Mouse (Mus musculus): Measurements from ENCODE around the gene Dab1. TPM values are rescaled to one million over a fixed set of nuclear protein-coding genes. Genes with fewer than 3 reads are reported as not detected.

Gene Dab1
- total RNA-seq, 2 experiments from 2014 or later = 111 to 114 TPM

DNA sequence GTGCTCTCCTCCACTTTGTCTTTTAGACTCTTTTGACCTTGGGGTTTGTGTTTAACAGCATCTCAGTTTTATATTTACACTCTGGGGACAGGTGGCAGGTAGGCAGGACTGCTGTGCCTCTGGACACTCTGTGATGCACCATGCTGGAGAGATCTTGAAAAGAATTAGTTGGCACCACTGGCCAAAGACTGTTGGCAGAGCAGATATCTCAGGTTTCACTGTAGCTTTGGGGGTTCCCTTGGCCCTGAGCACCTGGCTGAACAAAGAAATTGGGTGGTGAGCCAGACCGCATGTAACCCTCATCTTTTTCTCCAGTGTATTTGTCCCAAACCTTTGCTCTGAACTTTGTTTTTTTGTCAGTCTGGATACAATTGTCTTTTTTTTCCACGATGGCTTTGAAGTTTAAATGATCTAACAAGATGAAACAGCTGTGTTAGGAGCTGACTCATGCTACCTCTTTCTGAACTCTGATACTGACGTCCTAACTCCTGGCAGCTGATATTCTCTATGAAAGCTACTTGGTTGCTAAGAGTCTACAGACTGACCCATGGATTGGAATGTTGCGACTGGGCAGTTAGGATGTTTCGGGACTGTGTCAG, 960.9 kb downstream of the Dab1 start:
- DNase-seq (ENCODE audit: low spot score in 2 of 2) = no peak
- intact Hi-C loops (cut with DNase I) = no loop called here

DNA sequence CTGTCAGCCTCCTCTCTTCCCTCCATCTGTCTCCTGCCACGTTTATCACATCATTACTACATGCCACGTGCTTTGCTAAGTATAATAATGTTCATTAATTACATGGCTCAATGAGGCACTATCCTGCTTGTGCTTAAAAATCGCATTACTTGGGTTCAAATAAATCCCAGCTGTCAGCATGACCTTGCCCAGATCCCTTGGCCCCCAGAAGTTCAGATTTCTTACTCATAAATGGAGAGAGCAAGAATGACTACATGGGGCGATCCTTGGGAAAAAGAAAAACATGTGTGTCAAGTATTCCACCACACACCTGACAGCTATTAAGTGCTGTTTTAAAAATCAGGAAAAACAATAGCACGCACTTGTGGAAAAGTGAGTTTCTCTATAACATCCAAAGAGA, 963.6 kb downstream of the Dab1 start:
- no peak for DNase-seq (ENCODE audit: low spot score in 2 of 2)
- intact Hi-C loops (cut with DNase I) = no loop called here

DNA sequence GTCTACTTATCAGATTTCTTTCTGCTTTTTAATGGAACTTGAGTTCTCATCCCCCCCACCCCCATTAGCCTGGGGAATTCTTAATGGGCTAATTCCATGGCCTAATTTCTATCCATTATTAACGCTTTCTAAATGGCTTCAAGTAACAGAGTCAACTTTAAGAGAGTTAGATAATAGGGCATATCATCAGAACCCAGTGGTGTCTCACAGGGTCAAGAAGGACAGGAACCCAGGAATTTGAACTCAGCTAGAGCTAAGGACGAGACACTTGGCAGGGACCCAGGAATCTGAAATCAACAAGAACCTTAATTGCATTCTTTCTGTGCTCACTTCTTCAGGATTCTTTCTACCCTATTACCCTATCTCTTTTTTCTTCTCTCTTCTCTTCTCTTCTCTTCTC, 968.7 kb downstream of the Dab1 start:
- intact Hi-C loops (cut with DNase I) = no loop called here
- DNase-seq (ENCODE audit: low spot score in 2 of 2) = no peak

DNA sequence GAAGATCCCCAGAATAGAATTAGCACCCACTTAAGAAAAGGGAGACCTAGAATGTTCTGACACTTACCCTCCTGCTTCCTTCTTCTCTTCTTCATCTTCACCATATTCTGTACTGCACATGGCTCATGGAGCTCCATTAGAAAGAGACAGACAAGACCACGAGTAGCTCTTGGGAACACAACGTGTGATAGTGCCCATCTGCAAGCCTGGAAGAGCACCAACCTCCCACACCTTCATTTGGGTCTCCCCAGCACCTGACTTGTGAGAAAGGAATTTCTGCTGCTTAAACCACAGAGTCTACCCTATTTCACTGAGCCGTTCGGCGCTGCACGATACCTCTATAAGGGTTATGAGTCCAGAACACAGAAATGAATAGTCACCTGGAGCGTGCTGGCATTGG, 977.8 kb downstream of the Dab1 start:
- DNase-seq (ENCODE audit: low spot score in 2 of 2) = peak in 1 of 2 experiments; percentile 62
- intact Hi-C loops (cut with DNase I) = no loop called here

DNA sequence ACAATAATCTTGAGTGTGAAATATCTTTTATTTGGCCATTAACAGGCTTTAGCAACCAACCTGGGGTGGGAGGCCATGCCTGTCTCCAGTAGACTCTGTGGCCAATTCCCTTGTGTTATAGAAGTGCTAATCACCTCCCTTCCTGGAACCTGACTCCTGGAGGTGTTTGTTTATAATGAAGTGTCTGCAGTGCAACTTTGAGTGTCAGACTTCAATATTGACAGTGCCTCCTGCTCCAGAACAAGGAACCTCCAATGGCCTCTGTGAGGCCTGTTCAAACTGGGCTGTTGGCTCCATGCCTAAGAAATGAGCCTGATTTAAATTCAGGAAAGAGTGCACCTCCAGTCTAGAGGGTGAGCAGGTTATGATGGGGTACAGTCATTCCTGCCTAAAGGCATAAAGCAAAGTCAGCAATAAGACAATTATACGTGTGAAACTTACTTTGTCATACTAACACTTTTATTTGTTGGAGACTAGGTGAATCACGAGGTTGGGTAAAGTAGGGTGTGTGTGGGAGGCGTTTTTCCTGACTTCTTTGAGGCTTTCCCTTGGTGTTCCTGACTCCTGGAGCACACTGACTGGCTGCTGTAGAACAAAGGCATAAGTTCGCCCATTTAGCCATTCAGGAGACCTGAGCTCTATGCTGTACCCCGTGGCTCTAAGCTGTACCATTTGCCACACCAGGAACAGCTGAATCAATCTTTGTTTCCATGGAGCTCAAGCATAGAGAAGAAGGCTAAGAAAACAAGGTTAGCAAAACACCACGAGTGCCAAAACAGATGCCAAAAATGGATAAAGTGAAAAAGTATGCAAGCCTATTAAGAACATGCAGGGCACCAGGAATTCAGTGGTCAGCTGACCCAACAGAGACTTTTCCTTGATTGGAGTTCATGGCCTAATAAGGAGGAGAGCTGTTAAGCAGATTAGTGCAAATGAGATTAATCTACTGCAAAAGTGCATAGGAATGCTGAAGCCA, 978.6 kb downstream of the Dab1 start:
- intact Hi-C loops (cut with DNase I) = no loop called here
- peak in 1 of 2 experiments; percentile 67 for DNase-seq (ENCODE audit: low spot score in 2 of 2)

DNA sequence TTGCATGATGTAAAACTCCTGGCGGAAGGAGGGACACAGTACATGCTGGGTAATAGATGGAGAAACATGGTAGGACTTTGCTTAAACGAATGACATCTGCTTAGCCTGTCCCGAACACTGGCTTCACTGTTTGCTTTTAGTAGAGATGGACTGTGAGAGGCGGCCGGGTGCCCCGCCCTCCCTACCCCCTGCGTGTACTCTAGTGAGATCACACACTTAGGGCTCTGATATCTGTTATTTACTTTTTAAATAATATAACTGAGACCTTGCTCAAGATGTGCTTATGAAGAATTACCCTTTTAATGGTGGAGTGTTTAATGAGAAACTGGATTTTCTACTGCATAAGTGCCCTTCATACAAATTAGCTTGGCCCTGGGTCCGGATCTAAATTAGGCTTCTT, 983.6 kb downstream of the Dab1 start:
- intact Hi-C loops (cut with DNase I) = no loop called here
- no peak for DNase-seq (ENCODE audit: low spot score in 2 of 2)

DNA sequence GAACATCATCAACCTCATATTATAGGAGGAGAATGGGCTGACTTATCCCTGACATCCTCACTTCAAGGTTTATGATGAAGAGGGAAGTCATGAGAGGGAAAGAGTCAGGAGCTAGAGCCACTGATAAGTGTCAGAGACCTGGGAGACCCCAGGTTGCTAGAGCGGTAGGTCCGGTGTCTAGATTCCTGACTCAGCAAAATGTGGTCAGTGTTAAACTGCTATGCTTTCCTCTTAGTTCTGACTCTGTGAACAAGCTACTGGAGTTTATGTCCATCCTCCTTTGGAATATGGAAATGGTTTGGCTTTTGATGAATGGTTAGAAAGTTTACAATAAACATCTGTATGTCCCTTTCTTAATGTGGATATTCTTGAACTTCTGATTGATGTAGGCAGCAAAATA, 985.1 kb downstream of the Dab1 start:
- no peak for DNase-seq (ENCODE audit: low spot score in 2 of 2)
- intact Hi-C loops (cut with DNase I) = no loop called here

DNA sequence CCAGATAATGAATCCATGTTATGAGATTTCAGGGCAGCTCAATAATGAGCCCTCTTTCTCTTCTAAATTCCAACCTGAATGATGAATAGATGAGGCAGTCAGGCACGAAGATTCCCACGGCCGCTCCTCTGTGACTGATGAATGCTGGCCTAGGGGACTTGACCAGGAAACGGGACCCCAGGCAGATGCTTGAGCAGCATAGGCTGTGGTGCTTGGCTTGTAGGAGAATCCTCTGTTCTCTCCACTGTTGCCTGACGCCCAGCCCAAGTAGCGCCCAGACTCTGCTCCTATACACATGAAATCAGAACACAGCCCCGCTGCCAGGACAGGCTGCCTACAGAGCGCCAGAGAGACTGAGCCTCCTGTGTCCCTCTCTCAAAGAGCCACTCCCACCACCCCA, 987.7 kb downstream of the Dab1 start:
- no peak for DNase-seq (ENCODE audit: low spot score in 2 of 2)
- intact Hi-C loops (cut with DNase I) = no loop called here

DNA sequence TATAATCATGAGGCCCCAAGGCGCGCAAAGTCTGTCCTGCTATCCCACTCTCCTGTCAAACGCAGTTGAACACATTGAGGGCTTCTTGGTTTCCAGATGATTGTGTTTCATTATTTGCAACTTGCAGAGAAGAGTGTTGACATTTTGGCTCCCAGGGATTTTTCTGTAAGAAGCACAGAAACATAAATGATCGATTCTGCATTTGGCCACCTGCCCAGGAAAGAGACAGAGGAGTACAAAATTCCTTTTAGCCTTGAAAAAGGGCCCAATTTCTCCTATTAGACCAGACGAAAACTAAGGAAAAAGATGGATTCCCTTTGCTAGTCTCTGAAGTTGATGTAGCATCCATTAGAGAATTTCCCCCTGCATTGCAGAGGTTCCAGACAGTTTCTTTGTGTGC, 988.5 kb downstream of the Dab1 start:
- no peak for DNase-seq (ENCODE audit: low spot score in 2 of 2)
- intact Hi-C loops (cut with DNase I) = no loop called here

DNA sequence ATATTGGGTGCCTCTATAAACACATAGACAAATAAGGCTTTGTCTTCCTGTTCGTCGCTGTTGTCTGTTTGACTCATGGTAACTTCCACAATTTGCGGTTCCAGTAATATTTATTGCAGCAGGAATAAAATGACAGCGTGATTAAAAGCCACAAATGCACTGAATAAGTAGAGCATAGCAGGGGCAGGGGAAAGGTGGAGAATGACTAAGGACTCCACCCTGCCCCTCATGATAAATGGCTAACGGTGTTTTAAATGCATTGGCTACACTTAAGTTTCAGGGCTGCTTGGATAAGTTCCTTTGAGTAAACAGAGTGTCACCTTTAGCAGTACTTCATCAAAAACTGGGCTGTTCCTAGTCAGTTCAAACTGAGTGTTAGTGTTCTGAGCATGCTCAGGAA, 1000.3 kb downstream of the Dab1 start:
- intact Hi-C loops (cut with DNase I) = no loop called here
- DNase-seq (ENCODE audit: low spot score in 2 of 2) = no peak

DNA sequence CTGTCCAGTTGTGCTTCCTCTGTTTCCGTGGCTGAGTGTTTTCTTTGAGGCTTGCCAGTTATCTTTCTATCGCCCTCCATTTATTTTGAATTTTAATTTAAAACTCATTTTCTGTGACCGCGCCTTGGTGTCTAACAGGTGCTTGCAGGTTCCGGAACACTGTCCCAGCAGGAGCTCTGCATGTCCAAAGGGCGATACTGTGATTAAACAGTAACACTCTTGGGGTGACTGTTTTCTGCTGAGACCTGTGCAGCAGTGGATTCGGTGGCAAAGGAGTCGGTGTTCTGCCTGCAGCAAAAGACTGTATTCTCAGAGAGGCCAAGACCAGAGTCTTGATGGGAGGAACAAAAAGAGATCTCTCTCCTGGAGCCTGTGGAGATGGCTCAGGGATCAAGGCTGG, 1006.2 kb downstream of the Dab1 start:
- intact Hi-C loops (cut with DNase I) = no loop called here

DNA sequence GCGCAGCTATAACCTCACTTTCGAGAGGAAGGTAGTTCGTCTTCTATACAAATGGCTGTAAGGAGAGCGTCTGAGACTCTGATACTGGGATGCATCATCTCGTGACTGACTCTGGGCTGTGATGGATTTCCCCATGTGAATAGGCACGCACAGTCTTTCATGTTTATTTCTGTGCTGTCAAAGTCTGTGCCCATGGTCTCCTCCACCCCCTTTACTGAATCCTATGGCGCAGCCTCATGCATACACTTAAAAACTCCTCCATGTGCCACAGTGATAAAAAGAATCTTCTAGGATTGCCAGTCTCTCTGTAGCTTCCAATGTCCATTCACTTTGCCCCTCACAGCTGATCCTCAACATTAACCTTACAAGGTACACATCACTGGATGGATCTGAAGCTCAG, 1009.5 kb downstream of the Dab1 start:
- intact Hi-C loops (cut with DNase I) = no loop called here

More for the DNA sequence above, 1006.2 kb downstream of the Dab1 start:
- DNase-seq (ENCODE audit: low spot score in 2 of 2) = no peak

DNA sequence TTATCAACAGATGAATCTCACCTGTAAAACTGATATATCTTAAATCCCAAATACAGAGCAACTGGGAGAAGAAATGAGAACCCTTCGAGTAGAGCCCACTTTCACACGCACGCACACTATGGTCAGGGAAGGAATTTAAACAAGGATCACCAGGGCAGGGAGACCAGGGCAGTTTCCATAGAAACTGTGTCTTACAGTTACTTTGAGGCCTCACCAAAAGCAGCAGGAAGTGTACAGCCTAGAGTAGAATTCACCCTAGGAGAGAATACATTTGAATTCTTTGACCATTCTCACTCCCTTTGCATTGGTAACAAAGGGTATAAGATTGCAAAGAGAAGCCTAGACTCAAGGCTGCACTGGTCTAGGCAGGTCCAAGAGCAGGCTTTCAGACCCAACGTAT, 1017.9 kb downstream of the Dab1 start:
- intact Hi-C loops (cut with DNase I) = no loop called here
- DNase-seq (ENCODE audit: low spot score in 2 of 2) = no peak

More for the DNA sequence above, 1009.5 kb downstream of the Dab1 start:
- DNase-seq (ENCODE audit: low spot score in 2 of 2) = no peak

DNA sequence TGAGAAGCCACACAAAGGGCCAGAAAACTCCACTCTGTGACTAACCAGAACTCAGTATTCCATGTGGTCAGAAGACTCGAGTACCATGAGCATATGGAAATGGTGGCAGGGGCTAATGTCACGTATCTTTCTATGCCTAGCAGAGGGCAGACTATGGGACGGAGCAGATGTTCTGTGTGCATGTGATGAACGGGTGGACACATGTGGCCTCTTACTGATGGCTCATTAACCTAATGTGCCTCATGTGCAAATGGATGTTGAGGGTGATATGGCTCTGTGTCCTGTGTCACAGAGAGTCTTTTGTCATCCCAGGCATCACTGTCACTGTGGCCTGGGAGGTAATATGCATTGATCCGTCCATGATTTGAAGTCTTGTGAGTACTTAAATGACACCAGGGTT, 1021.5 kb downstream of the Dab1 start:
- DNase-seq (ENCODE audit: low spot score in 2 of 2) = no peak
- intact Hi-C loops (cut with DNase I) = no loop called here

DNA sequence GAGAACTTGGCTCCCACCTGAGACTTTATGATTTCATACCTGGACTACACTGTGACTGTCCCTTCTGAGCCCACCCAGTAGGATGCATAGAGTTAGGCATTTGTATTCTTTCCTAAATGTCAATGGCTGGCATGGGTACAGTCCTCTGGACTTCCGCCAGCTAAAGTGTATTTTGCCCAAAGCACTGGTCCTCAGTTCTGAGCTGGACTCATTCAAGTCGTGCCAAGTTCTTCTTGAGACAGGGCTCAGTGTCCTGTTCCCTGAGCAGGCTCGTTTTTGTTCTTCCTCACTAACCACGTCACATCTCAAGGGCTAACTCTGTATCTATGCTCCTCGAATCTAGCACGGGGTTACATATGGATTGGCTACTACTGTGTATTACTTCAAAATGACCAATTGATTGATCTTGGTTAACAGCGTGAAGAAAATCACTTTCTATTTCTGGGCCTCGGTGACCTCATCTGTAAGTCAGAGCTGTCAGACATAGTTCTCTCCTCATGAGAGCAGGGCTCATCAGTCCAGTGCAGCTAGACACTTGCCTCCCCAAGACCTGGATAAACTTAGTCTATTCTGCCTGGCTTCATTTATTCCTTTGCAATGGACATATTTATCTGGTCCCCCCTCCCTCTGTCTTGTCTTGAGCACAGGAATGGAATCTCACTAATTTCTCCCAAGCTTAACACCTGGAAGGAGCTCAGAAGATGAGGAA, 1023.8 kb downstream of the Dab1 start:
- DNase-seq (ENCODE audit: low spot score in 2 of 2) = peak; percentile 41 to 47
- intact Hi-C loops (cut with DNase I) = no loop called here

DNA sequence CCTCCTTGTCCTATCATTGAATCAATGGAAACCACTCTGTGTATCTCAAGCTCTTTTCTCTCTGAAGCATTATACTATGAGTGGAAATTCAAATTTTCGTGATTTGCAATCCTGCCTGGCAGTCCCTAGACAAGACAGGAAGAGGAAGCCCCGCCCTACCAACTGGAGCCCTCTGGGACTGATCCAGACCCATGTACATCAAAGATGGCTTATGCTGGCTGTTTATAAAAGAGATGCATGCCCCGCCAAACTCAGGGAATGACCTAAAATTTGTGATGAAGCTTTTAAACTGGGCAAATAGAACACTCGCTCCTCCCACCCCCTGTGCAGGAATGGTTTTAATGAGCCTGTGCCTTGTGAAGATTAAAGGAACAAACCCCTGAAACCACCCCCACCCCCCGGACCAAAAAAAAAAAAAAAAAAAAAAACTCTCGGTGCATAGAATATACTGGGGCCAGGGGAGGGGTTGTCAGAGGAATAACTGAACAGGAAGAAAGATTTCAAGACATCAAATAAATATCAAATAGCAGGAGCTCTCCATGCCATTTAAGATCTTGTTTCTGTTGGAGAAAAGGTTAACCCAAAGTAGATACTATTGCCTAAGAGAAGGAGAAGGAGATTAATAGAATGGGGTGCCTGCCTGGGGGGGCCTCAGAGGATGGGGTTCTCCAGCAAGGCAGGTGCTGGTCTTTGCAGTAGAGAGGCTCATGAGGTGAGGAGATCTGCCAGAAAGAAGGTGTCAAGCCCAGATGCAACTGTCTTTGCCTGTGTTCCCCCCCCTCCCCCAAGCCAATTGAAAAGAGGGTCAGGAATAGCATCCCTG, 1024.6 kb downstream of the Dab1 start:
- DNase-seq (ENCODE audit: low spot score in 2 of 2) = peak; percentile 41 to 90
- intact Hi-C loops (cut with DNase I) = no loop called here

DNA sequence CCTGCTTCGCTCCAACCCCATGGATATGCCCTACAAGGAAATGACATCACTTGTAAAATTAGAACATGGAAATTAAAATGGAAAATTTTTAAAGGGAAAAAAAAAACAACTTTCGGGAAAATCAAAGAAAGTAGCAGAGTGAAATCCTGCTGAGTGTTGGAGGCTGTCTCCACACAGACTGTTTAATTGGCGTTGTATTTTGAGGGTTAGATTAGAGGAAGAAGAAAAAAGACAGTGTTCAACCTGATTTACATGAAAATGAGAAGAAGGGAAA, 1025.1 kb downstream of the Dab1 start:
- DNase-seq (ENCODE audit: low spot score in 2 of 2) = peak in 1 of 2 experiments; percentile 37
- intact Hi-C loops (cut with DNase I) = no loop called here

DNA sequence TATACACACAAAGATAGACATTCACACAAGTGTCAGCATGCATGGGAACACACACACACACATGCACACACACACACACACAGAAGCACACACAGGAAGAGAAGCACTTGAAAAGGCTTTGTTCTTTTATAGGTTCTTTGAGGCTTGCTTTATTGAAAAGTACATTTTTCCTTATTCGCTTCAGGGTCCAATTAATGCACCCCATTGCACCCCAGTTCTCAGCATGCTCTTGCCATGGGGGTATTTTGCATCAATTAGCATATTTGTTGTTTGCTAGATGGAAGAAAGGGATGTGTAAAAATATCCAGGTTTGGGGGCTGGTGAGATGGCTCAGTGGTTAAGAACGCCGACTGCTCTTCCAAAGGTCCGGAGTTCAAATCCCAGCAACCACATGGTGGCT, 1025.7 kb downstream of the Dab1 start:
- DNase-seq (ENCODE audit: low spot score in 2 of 2) = no peak
- intact Hi-C loops (cut with DNase I) = no loop called here

DNA sequence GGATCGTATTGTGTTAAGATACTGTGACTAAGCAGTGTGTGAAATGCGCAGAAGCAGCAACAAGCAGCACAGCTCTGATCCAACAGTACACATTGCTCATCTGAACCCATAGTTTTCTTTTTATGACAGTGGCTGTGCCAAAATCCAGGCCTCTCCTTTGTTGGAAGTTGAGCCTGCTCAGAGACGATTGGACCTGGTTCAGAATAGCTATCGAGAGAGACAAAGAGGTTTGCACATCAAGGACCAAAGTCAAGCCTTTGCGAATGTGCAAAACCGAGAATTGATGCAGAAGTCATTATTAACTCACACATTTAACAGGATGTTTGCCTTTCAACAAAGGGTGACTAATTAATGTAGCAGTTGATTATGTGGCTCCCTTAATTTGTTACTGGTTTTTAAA, 1032.6 kb downstream of the Dab1 start:
- intact Hi-C loops (cut with DNase I) = loop anchor here (10.0 kb wide), 1 partner anchor 197 kb away; no protein-coding TSS in a partner anchor
- DNase-seq (ENCODE audit: low spot score in 2 of 2) = no peak

DNA sequence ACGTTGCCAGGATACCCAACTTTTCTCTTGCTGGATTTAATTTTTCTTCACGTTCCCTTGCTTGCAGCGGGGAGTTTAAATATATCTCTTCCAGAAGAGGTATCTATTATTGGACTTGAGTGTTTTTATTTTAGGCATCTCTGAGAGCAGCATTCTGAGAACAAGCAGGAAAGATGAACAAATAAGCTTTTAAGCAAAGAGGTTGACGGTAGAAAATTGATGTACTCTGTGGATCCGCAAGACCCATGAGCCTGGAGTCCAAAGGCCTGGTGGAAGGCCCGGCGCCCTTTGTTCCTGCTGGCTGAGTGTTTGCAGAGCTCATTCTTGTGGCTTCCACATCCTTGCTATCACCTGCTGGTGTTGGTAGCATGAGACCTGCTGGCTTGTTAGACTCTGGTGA, 1037.6 kb downstream of the Dab1 start:
- DNase-seq (ENCODE audit: low spot score in 2 of 2) = peak; percentile 45 to 85
- intact Hi-C loops (cut with DNase I) = loop anchor here (5.0 to 10.0 kb wide), 2 partner anchors 66 to 202 kb away; no protein-coding TSS in a partner anchor

Data from left cerebral cortex, postnatal 25 days (tissue).